Mouse (Mus musculus) stomach, postnatal 0 days (tissue): ENCODE data around the gene Phldb2.

Source experiments
- CTCF ChIP-seq: IDR thresholded peaks from 2 replicates; pipeline ENCODE4 v1.5.1; 2016; ENCODE audit warnings: antibody characterized with exemption, low read depth, mild to moderate bottlenecking, moderate library complexity
- EP300 ChIP-seq: optimal IDR thresholded peaks from 2 replicates; pipeline ENCODE3; 2016; ENCODE audit warnings: antibody characterized with exemption

DNA sequence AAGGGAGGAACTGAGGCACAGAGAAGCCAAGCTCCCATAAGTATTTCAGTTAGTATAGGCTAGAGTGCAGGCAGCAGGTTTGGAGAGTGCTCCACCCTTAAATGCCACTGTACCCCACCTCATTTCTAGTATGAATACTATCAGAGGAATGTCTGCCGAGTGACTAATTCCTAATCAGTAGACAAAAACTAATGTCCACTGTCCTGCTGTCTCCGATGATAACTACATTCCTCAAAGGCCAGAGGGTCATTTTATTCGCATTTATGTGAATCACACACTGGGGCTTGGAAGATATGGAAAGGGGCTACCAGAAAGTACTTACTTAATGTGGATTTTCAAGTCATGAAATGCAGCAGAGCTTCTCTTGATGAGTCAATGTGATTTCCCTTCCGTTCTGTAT, 104.4 kb downstream of the Phldb2 start:
- TF ChIP-seq CTCF (no peak), EP300 (no peak)
